Mouse (Mus musculus) ovary, postnatal 14 days (tissue): ENCODE measurements around the gene Hexa.

Experiments used
- DNase-seq: peaks from one replicate; pipeline ENCODE4 v3.0.0; 2022; ENCODE audit warnings: low spot score

Gene Hexa

GRCm38 (mm10) chr9:59553719-59554118, 14.4 kb downstream of the Hexa start:
- DNase-seq = no peak

- peak; percentile 53 for DNase-seq
These were observed 26.3 kb downstream of the Hexa start for GRCm38 (mm10) chr9:59565600-59565999.

- DNase-seq = peak; percentile 22
These were observed 27.8 kb downstream of the Hexa start for GRCm38 (mm10) chr9:59567111-59567510.

- no peak for DNase-seq
These were observed 32.5 kb downstream of the Hexa start for GRCm38 (mm10) chr9:59571852-59572251.

GRCm38 (mm10) chr9:59577401-59577800, 38.1 kb downstream of the Hexa start:
- no peak for DNase-seq

GRCm38 (mm10) chr9:59577844-59578504, 38.6 kb downstream of the Hexa start, which contains the start of gene Celf6:
Celf6 (plus strand) TSS chr9:59577917.
- DNase-seq = peak; percentile 92

- no peak for DNase-seq
These were observed 39.1 kb downstream of the Hexa start for GRCm38 (mm10) chr9:59578505-59578867.

GRCm38 (mm10) chr9:59584871-59585308, 45.5 kb downstream of the Hexa start:
- peak; percentile 67 for DNase-seq

- DNase-seq = no peak
These were observed 48.9 kb downstream of the Hexa start for GRCm38 (mm10) chr9:59588252-59588651.

- DNase-seq = no peak
These were observed 49.7 kb downstream of the Hexa start for GRCm38 (mm10) chr9:59588710-59589671.

- DNase-seq = no peak
These were observed 50.5 kb downstream of the Hexa start for GRCm38 (mm10) chr9:59589703-59590439.

- DNase-seq = no peak
These were observed 62.3 kb downstream of the Hexa start for GRCm38 (mm10) chr9:59601661-59602060.

- no peak for DNase-seq
These were observed 66.6 kb downstream of the Hexa start for GRCm38 (mm10) chr9:59605967-59606366.

- DNase-seq = no peak
These were observed 71.6 kb downstream of the Hexa start for GRCm38 (mm10) chr9:59610950-59611349.
